Mouse (Mus musculus) liver, postnatal 0 days (tissue): ENCODE data around the gene Relb.
A peak's percentile ranks its signal among the peaks of the same experiment; 100 is the strongest.

Experiments used
- CTCF ChIP-seq: sonication (generic); IDR thresholded peaks from 2 replicates; pipeline ENCODE4 v1.5.1; 2016; ENCODE audit warnings: antibody characterized with exemption, low read depth
- EP300 ChIP-seq: IDR thresholded peaks from 2 replicates; pipeline ENCODE4 v1.6.1; 2016; ENCODE audit warnings: antibody characterized with exemption, low read depth, mild to moderate bottlenecking

GRCm38 (mm10) chr7:19609641-19610332 is 19.5 kb downstream of the Relb start:
- TF ChIP-seq CTCF (peak; percentile 13; the same call in 1 of the 2 replicates), EP300 (no peak)
